Mouse (Mus musculus) limb, embryonic 15.5 days (tissue): ENCODE measurements around the gene Syt7. TPM values are rescaled to one million over a fixed set of nuclear protein-coding genes. Genes with fewer than 3 reads are reported as not detected.
A peak's percentile ranks its signal among the peaks of the same experiment; 100 is the strongest.

Experiments used
- ATAC-seq: fragments of 200-750 bp; cut with Nextera tagmentation; 2 replicates; pipeline ENCODE4 v1.8.0; 2017; ENCODE audit warnings: low read depth, moderate TSS enrichment; ENCODE audit not compliant: insufficient number of reproducible peaks, low FRiP score, low TSS enrichment
- H3K27ac ChIP-seq: fragments of 300-500 bp; sonication (generic); 2 replicates; pipeline ENCODE4 v1.5.1; 2015; ENCODE audit warnings: moderate library complexity, mild to moderate bottlenecking, inconsistent platforms
- H3K27me3 ChIP-seq: fragments of 300-500 bp; sonication (generic); 2 replicates; pipeline ENCODE4 v1.6.1; 2015; ENCODE audit warnings: inconsistent platforms
- H3K36me3 ChIP-seq: fragments of 300-500 bp; sonication (generic); 2 replicates; pipeline ENCODE4 v1.6.1; 2015; ENCODE audit warnings: inconsistent platforms
- H3K4me1 ChIP-seq: fragments of 300-500 bp; sonication (generic); 2 replicates; pipeline ENCODE4 v1.6.1; 2015; ENCODE audit warnings: inconsistent platforms
- H3K4me2 ChIP-seq: fragments of 300-500 bp; sonication (generic); 2 replicates; pipeline ENCODE4 v1.6.1; 2015; ENCODE audit warnings: mild to moderate bottlenecking, inconsistent platforms
- H3K4me3 ChIP-seq: fragments of 300-500 bp; sonication (generic); 2 replicates; pipeline ENCODE4 v1.5.1; 2015; ENCODE audit warnings: mild to moderate bottlenecking, inconsistent platforms
- H3K9ac ChIP-seq: fragments of 300-500 bp; sonication (generic); 2 replicates; pipeline ENCODE4 v1.6.1; 2015; ENCODE audit warnings: inconsistent platforms
- H3K9me3 ChIP-seq: fragments of 300-500 bp; sonication (generic); 2 replicates; pipeline ENCODE4 v1.6.1; 2016; ENCODE audit warnings: inconsistent platforms
- WGBS: fragments of 180-500 bp; shearing (Covaris S2); methylation state at CpG from one replicate; pipeline ENCODE4 v1.1.7; 2015; 5-methylcytosine and 5-hydroxymethylcytosine counted together
- polyA plus RNA-seq: library from polyadenylated mRNA; unstranded; fragments of >200 nt; fragmentation: Nextera tagmentation; extraction: Ambion mirVana; gene quantifications from 2 replicates; pipeline ENCODE4 v1.2.1, GENCODE M21; 2015

Gene Syt7
- polyA plus RNA-seq, 1 experiment from 2014 or later: 1.4 TPM

GRCm38 (mm10) chr19:10449190-10449589 is 60.3 kb downstream of the Syt7 start:
- H3K9ac ChIP-seq: no peak overlapping the region
- H3K9me3 ChIP-seq: no peaks in the 10 kb centered on the region
- no peaks in the 10 kb centered on the region for H3K4me1 ChIP-seq
- H3K4me3 ChIP-seq: no peak overlapping the region
- no peak overlapping the region for H3K27ac ChIP-seq
- H3K27me3 ChIP-seq: peaks cover 20% of the 10 kb centered on the region
- WGBS: 63% methylated on average over 6 of the region's 6 CpGs
- no peaks in the 10 kb centered on the region for H3K36me3 ChIP-seq
- ATAC-seq: 0 out of 2 replicates have a peak, but pooled peaks have one; percentile 19
- no peak overlapping the region for H3K4me2 ChIP-seq

GRCm38 (mm10) chr19:10449708-10450107 is 60.8 kb downstream of the Syt7 start:
- Histone ChIP-seq H3K27ac (no peak overlapping the region), H3K4me3 (no peak overlapping the region), H3K27me3 (peaks cover 25% of the 10 kb centered on the region), H3K36me3 (no peaks in the 10 kb centered on the region), H3K9ac (no peak overlapping the region), H3K4me1 (no peaks in the 10 kb centered on the region), H3K4me2 (no peak overlapping the region), H3K9me3 (no peaks in the 10 kb centered on the region)
- peak; percentile 49 for ATAC-seq
- WGBS: 10% methylated on average over 3 of the region's 3 CpGs

GRCm38 (mm10) chr19:10454718-10455436 is 66.0 kb downstream of the Syt7 start:
- no peak for ATAC-seq
- Histone ChIP-seq H3K4me1 (peaks cover 20% of the 10 kb centered on the region), H3K27me3 (peaks cover 77% of the 10 kb centered on the region), H3K4me2 (no peak overlapping the region), H3K9me3 (no peaks in the 10 kb centered on the region), H3K9ac (no peak overlapping the region), H3K27ac (no peak overlapping the region), H3K36me3 (no peaks in the 10 kb centered on the region), H3K4me3 (no peak overlapping the region)
- WGBS: 60% methylated on average over 4 of the region's 4 CpGs

- Histone ChIP-seq H3K4me2 (no peak overlapping the region), H3K4me1 (peaks cover 20% of the 10 kb centered on the region), H3K4me3 (no peak overlapping the region), H3K27ac (no peak overlapping the region), H3K9me3 (no peaks in the 10 kb centered on the region), H3K27me3 (peaks cover 81% of the 10 kb centered on the region), H3K9ac (no peak overlapping the region), H3K36me3 (no peaks in the 10 kb centered on the region)
- 73% methylated on average over 3 of the region's 3 CpGs for WGBS
- no peak for ATAC-seq
These were observed 66.5 kb downstream of the Syt7 start for GRCm38 (mm10) chr19:10455437-10455806.

GRCm38 (mm10) chr19:10456752-10457483 is 68.0 kb downstream of the Syt7 start, which contains the start of gene Lrrc10b:
TSS of gene Lrrc10b (minus strand) at chr19:10457473.
- Histone ChIP-seq H3K9ac (0 out of 2 replicates have a peak within 1 kb of the TSS, but pooled peaks have one; percentile 7), H3K9me3 (no peaks in the 10 kb centered on the region), H3K36me3 (no peaks in the 10 kb centered on the region), H3K4me3 (peak within 1 kb of the TSS; percentile 54), H3K4me2 (peak within 1 kb of the TSS; percentile 96), H3K27me3 (peaks cover 94% of the 10 kb centered on the region), H3K27ac (no peak within 1 kb of the TSS), H3K4me1 (peaks cover 20% of the 10 kb centered on the region)
- ATAC-seq: peak; percentile 30; the same call in 1 of the 2 replicates
- under 1% methylated on average over 86 of the region's 96 CpGs for WGBS

GRCm38 (mm10) chr19:10457484-10457800 is 68.6 kb downstream of the Syt7 start:
- Histone ChIP-seq H3K4me3 (peak overlapping the region; percentile 54), H3K9me3 (no peaks in the 10 kb centered on the region), H3K4me1 (peaks cover 24% of the 10 kb centered on the region), H3K27ac (no peak overlapping the region), H3K27me3 (peaks cover 94% of the 10 kb centered on the region), H3K4me2 (peak overlapping the region; percentile 96), H3K36me3 (no peaks in the 10 kb centered on the region), H3K9ac (0 out of 2 replicates have a peak overlapping the region, but pooled peaks have one; percentile 7)
- ATAC-seq: peak; percentile 77
- under 1% methylated on average over 34 of the region's 34 CpGs for WGBS

- Histone ChIP-seq H3K4me3 (peak overlapping the region; percentile 54), H3K27me3 (peaks cover 94% of the 10 kb centered on the region), H3K4me2 (peak overlapping the region; percentile 96), H3K4me1 (peaks cover 25% of the 10 kb centered on the region), H3K27ac (no peak overlapping the region), H3K9me3 (no peaks in the 10 kb centered on the region), H3K9ac (no peak overlapping the region), H3K36me3 (no peaks in the 10 kb centered on the region)
- WGBS: 19% methylated on average over 8 of the region's 8 CpGs
- ATAC-seq: no peak
These were observed 69.2 kb downstream of the Syt7 start for GRCm38 (mm10) chr19:10458096-10458495.

- WGBS: 51% methylated on average over 11 of the region's 11 CpGs
- Histone ChIP-seq H3K4me3 (no peak overlapping the region), H3K4me1 (peaks cover 25% of the 10 kb centered on the region), H3K4me2 (no peak overlapping the region), H3K27me3 (peaks cover 90% of the 10 kb centered on the region), H3K27ac (no peak overlapping the region), H3K36me3 (no peaks in the 10 kb centered on the region), H3K9me3 (no peaks in the 10 kb centered on the region), H3K9ac (no peak overlapping the region)
- no peak for ATAC-seq
These were observed 71.0 kb downstream of the Syt7 start for GRCm38 (mm10) chr19:10459907-10460306.

GRCm38 (mm10) chr19:10461584-10461983 is 72.7 kb downstream of the Syt7 start:
- ATAC-seq: no peak
- peaks cover 21% of the 10 kb centered on the region for H3K4me1 ChIP-seq
- H3K27me3 ChIP-seq: peaks cover 73% of the 10 kb centered on the region
- no peak overlapping the region for H3K27ac ChIP-seq
- no peak overlapping the region for H3K9ac ChIP-seq
- WGBS: 38% methylated on average over 7 of the region's 7 CpGs
- H3K4me2 ChIP-seq: no peak overlapping the region
- H3K36me3 ChIP-seq: no peaks in the 10 kb centered on the region
- no peaks in the 10 kb centered on the region for H3K9me3 ChIP-seq
- H3K4me3 ChIP-seq: no peak overlapping the region

- WGBS: 27% methylated on average over 4 of the region's 4 CpGs
- ATAC-seq: no peak
- Histone ChIP-seq H3K9ac (no peak overlapping the region), H3K4me2 (no peak overlapping the region), H3K9me3 (no peaks in the 10 kb centered on the region), H3K27ac (no peak overlapping the region), H3K27me3 (peaks cover 45% of the 10 kb centered on the region), H3K4me3 (no peak overlapping the region), H3K4me1 (peaks cover 5% of the 10 kb centered on the region; the same call in 1 of the 2 replicates), H3K36me3 (no peaks in the 10 kb centered on the region)
These were observed 75.5 kb downstream of the Syt7 start for GRCm38 (mm10) chr19:10464427-10464826.

- Histone ChIP-seq H3K27ac (no peak overlapping the region), H3K27me3 (peaks cover 3% of the 10 kb centered on the region; the same call in 1 of the 2 replicates), H3K4me1 (no peaks in the 10 kb centered on the region), H3K36me3 (no peaks in the 10 kb centered on the region), H3K9ac (no peak overlapping the region), H3K9me3 (no peaks in the 10 kb centered on the region), H3K4me3 (no peak overlapping the region), H3K4me2 (no peak overlapping the region)
- 59% methylated on average over 8 of the region's 8 CpGs for WGBS
- ATAC-seq: no peak
These were observed 80.3 kb downstream of the Syt7 start for GRCm38 (mm10) chr19:10469171-10469658.

GRCm38 (mm10) chr19:10472958-10473357 is 84.1 kb downstream of the Syt7 start:
- no peaks in the 10 kb centered on the region for H3K4me1 ChIP-seq
- no peaks in the 10 kb centered on the region for H3K9me3 ChIP-seq
- WGBS: 72% methylated on average over 3 of the region's 3 CpGs
- no peak overlapping the region for H3K4me3 ChIP-seq
- H3K9ac ChIP-seq: no peak overlapping the region
- H3K4me2 ChIP-seq: no peak overlapping the region
- no peak for ATAC-seq
- no peaks in the 10 kb centered on the region for H3K27me3 ChIP-seq
- no peak overlapping the region for H3K27ac ChIP-seq
- H3K36me3 ChIP-seq: no peaks in the 10 kb centered on the region
